Mouse (Mus musculus) gastrocnemius, postnatal 14 days (tissue): ENCODE results near the gene Rai1. TPM values are rescaled to one million over a fixed set of nuclear protein-coding genes. Genes with fewer than 3 reads are reported as not detected.

Source experiments
- DNase-seq: peaks from one replicate; pipeline ENCODE4 v3.0.0; 2021; ENCODE audit warnings: mixed read lengths
- intact Hi-C: fragments of 180-260 bp; cut with DNase I; formaldehyde crosslinking; loops from one replicate; pipeline ENCODE4 v1.15.1; 2025; ENCODE audit warnings: low total_unique reads
- microRNA-seq, 2 experiments: library from miRNA; unstranded; fragments of <30 nt; microRNA quantifications; one replicate each; pipeline ENCODE4 v1.2.0; 2021
- total RNA-seq, 2 experiments: library from RNA; stranded (reverse); gene quantifications; 2 replicates each; pipeline ENCODE4 v1.2.3; 2021

Rai1 gene
- total RNA-seq, 2 experiments from 2014 or later, result 15.9 to 18.3 TPM

DNA sequence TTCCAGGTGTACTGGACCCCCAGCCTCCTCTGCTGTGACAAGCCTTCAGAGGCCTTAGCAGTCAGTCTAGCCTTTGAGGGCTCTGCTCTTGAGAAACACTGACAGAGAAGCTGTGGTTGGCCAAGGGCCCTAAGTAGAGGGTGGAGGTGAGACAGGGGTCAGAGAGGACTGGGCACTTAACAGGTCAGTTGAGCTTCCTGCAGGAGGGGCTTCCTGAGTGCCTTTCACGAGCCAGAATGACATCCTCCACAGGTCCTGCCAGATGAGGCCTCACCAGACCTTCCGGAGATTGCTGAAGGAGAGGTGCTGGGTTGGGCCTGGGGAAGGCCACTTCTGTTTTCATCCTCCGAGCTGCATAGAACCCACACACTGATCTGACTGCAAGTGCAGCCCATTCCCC, 123.7 kb downstream of the Rai1 start:
- intact Hi-C loops, result no loop called here
- DNase-seq, result no peak

DNA sequence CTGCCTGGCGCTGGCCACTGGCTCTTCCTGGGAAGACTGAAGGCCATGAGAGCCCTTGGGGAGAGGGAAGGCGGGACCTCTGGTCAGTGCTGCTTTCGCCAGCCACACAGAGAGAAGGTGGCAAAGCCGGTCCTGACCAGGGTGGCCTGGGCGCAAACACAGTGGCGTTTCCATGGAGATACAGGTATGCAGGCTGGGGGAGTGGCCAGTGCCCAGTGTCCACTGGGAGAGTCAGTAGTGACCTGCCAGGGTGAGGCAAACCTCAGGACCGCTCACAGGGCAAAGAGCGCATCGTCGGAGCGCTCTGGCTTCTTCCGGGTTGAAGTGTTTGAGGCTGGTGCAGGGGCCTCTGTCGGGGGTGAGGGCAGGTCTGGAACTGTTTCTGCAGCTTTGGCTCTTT, 125.0 kb downstream of the Rai1 start:
- intact Hi-C loops, result no loop called here
- no peak for DNase-seq

DNA sequence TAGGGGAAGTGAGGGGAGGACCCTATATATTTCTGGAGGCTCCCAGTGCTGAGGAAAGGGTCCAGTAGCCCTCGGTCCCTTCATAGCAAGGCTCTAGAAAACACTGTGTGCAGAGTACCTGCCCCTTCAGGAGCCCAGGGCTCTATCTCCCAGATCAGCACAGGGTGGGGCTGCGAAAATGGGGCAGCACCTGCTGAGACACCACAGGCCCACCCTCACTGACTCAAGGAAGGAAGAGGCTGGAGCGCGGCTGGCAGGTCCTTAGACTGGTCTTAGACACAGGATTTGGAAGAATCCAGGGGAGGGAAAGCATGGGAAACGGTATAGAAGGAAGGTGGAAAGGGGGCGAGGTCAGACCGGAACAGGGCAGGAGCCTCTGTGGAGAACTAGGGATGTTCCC, 125.7 kb downstream of the Rai1 start:
- intact Hi-C loops, result no loop called here
- DNase-seq, result no peak

DNA sequence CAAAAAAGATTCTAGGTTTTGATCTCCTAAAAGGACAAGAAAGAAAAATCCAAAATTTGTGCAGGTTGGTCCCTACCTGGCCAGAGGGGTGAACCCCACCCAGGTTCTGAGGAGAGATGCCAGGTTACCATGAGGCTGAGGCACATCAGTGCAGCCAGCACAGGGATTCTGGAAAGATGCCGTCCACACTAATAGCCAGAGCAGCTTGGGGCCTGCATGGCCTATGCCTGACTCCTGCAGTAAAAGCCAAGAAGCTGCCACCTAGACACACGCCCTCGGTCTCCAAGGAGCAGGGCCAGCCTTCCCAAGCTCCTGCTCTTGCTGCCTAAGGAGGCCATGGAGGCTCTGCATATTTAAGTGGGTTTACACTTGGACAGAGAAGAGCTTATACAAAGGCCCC, 126.5 kb downstream of the Rai1 start:
- intact Hi-C loops, result no loop called here

DNA sequence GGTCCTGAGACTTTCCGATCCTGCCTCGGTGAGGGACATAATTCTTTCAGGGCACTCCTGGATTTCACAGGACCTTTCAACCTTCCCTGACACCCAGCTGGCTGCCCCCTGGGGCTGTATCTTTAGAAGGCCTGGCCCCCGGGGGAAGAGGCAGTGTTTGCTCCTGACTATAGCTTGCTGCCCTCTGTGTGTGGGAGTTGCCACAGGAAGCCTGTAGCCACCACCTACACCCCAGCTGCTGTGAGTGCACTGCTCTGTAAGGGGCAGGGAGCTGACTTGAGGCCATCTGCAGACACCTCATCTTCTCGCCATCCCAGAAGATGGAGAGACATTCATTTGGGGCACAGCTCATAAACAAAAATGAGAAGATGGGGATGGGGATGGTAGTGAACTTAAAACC, 127.1 kb downstream of the Rai1 start:
- no peak for DNase-seq
- intact Hi-C loops, result no loop called here

More for the DNA sequence above, 126.5 kb downstream of the Rai1 start:
- no peak for DNase-seq

DNA sequence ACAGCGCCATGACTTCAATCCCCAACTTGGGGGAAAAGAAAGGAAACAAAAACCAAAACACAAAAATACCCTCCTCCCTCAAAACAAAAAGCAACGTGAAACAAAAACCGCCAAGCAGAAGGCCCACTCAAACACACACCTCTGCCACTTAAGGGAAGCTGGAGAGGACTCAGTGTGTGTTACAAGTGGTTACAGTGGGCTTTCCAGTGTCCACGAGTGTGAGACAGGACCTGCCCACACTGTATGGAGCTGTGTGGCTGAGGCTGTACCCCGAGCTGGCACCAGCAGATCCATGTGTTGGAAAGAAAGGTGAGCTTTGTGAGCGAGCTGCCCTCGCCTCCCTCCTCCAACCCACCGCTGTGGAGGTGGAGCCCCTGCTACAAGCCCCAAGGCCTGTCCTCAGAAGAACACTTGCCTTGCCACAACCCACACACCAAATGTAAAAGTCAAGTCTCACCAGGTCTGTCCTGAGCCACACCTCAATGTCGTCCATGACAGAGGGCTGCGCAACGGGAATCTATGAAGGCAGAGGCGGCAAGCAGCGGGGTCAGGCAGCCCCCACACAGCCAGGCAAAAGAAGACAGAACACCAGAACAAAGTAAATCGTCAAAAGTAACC, 127.7 kb downstream of the Rai1 start:
- intact Hi-C loops, result no loop called here
- DNase-seq, result no peak

DNA sequence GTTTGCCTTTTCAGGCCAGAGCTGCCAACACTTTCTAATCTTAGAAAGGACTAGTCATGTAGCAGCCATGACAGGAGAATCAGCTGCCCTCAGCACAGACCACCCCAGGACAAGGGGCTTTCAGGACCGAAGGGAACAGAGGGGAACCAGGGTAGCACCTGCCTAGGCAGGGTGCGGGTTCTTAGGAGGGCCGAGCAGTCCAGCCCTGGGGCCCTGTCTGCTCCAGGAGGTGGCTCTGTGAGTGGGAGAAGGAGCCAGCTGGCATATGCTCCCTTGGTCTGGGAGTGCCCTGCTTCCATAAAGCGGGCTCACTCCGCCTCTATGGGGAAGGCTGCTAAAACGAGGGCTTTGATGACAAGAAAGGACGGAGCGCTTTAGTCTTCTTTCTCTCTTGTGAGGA, 128.4 kb downstream of the Rai1 start:
- intact Hi-C loops, result no loop called here
- peak; percentile 46 for DNase-seq

DNA sequence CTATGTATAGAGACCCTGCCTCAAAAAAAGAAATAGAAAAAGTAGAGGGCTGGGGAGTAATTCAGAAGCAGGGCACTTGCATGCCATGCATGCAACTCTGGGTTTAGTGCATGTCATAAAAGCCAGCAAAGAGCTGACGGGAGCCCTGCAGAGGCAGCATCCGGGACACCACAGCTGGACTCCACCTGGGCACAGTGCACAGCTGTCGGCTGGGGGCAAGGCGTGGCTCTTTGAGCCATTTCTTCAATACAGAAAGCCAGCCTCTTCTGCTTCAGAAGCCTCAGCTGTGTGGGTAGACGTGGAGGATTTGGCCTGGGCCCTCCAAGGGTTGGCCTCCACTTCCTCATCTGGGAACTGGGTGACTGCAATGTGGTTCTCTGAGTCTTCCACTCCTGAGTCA, 130.5 kb downstream of the Rai1 start:
- intact Hi-C loops, result no loop called here
- DNase-seq, result no peak

DNA sequence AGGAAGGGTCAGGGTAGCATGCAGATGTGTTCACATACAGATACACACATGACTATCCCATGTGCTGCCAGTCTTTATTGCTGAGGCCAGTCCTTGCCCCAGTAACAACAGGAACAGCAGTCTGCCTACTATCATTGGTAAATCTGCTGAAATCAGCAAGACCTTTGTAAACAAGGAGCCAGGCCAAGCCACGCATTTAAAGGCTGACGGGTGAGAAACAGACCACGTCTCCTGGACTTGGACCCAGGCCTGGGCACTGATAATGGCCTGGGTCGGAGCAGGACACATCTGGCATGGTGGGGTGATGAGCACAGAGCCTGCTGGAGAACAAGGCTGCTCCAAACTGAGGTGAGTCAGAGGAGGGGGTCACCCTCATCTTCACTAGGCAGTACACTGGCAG, 135.7 kb downstream of the Rai1 start:
- no peak for DNase-seq
- intact Hi-C loops, result no loop called here

DNA sequence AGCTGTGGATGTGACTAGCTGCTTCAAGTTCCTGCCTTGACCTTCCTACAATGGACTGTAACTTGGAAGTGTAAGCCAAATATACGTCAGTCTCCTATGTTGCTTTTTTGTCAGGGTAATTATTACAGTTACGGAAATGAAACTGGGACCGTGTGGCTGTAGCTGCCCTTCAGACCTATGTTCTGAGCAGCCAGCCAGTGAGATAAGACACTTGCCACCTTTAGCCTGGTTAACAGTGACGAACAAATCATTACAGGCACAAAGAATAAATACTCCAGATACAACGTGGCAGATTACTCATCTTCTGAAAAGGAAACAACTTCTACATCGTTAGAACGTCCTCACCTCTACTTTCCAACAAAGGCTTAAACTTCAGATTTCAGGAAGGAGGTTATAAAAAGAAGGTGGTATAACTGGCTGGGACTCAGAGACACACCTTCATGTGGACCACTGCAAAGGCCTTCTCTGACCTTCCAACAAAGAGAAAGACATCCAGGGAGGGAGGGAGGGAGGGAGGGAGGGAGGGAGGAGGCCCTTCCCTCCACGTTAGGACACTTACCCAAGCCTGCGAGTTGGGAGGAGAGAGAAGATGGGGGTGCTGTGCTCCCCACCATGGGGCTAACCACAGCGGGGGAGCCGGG, 139.8 kb downstream of the Rai1 start:
- intact Hi-C loops, result no loop called here
- DNase-seq, result no peak

DNA sequence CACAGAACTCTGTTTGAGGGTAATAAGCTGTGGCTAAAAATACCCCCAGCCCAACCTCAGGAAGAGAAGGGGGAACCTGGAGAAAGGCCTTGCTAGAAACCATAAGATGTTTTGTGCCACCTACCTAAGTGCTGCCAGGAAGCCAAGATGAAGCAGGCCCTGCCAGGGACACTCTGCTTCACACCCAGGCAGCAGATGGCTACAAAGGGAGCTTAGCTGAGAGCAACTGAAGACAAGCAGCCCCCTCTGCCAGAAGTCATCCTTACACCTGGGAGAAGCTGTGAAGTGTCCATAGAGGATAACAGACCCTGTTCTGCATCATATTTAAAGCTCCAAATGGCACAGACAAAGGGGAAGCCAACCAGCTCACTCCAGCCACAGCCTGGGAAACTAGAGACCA, 141.3 kb downstream of the Rai1 start:
- DNase-seq, result no peak
- intact Hi-C loops, result no loop called here

DNA sequence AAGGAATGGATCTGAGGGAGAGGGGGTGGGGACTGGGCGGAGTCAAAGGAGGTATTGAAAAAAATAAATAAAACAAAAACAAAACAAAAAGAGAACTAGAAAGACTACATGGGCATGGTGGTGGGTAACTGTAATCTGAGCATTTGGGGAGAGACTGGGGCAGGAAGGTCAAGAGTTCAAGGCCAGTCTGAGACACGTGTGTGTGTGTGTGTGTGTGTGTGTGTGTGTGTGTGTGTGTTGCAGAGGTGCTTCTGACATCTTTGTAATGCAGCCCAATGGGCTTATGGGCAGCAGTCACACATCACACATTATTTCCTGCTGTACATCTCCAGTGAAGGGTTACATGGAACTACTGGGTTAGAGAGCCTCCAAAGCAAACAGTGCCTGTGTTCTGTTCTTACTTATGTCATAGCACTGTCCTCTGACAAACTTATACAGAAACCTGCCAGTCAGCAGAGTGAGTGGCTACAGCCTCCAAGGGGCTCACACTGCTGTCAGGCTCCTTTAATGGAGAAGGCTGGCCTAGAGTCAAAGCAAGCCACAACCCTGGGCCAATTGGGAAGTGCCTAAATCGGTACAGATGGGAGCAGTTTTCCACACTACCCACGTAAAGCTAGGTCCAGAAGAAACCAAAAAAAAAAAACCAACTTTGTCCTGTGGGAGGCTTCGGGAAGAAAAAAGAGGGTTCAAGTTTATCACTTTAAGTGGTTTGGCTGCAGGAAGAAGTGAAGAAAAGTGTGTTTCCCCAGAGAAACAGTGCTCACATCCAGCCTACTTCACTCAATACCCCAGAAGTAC, 143.1 kb downstream of the Rai1 start:
- intact Hi-C loops, result no loop called here

More for the DNA sequence above, 143.1 kb downstream of the Rai1 start:
- no peak for DNase-seq

Small RNA genes lying within 50 kb of the gene (microRNA-seq; reads per million reads assigned to microRNA genes)
- gene Mir6921 (0 reads per million in 2 experiments), gene Mir6922 (0 reads per million in 2 experiments)

Other genes starting within 250 kb of the Rai1 start
- gene Med9, start 156.8 kb upstream of the Rai1 start, total RNA-seq, result 10 to 100 TPM; 14.0 to 15.3 TPM
- 1 to 10 TPM; 1.5 to 1.8 TPM for gene Rasd1, start 140.1 kb upstream of the Rai1 start, total RNA-seq
- 1 to 10 TPM; 4.4 to 5.5 TPM for gene Pemt, start 58.5 kb upstream of the Rai1 start, total RNA-seq
- gene Srebf1, start 117.6 kb downstream of the Rai1 start, total RNA-seq, result 10 to 100 TPM; 20.9 to 24.5 TPM
- 10 to 100 TPM; 42.1 to 50.2 TPM for gene Tom1l2, start 247.9 kb downstream of the Rai1 start, total RNA-seq
- under 1 TPM; 0.86 TPM for gene Drc3, start 248.3 kb downstream of the Rai1 start, total RNA-seq